Mouse (Mus musculus) ES-E14 (cell line): ENCODE measurements at regions not wholly inside any gene's neighbourhood (a gene's known extent, or its start where the extent isn't known, plus 50 kb on each side); places are given as distances from the start of the nearest gene placed in this dataset.

Experiments used
- DNase-seq: peaks from one replicate; pipeline ENCODE4 v3.0.0-alpha.2; 2013; ENCODE audit warnings: low read depth, low spot score
- H3K27ac ChIP-seq: 2 replicates; pipeline ENCODE4 v1.5.1; 2012; ENCODE audit warnings: low read depth, mild to moderate bottlenecking, low read length, moderate library complexity, mixed read lengths; ENCODE audit not compliant: poor library complexity, insufficient read depth, severe bottlenecking
- H3K36me3 ChIP-seq: 2 replicates; pipeline ENCODE4 v1.6.1; 2012; ENCODE audit warnings: mild to moderate bottlenecking, low read length, moderate library complexity, mixed read lengths; ENCODE audit not compliant: control insufficient read depth, poor library complexity, insufficient read depth, severe bottlenecking
- H3K4me1 ChIP-seq, 2 experiments: fragments of 150-350 bp in 1 of 2; sonication (generic) in 1 of 2; 2 replicates each; pipeline ENCODE4 v1.6.1; 2012; ENCODE audit warnings: low read length in 2 of 2, mild to moderate bottlenecking in 1 of 2, mixed read lengths in 1 of 2; ENCODE audit not compliant: control insufficient read depth in 2 of 2, insufficient read depth in 2 of 2, poor library complexity in 1 of 2
- H3K4me3 ChIP-seq, 2 experiments: fragments of 150-350 bp in 1 of 2; sonication (generic) in 1 of 2; 2 replicates each; pipeline ENCODE4 v1.5.1; 2012; ENCODE audit warnings: low read length in 2 of 2, low read depth in 1 of 2, mild to moderate bottlenecking in 1 of 2, mixed read lengths in 1 of 2; ENCODE audit not compliant: insufficient read depth in 1 of 2, poor library complexity in 1 of 2, severe bottlenecking in 1 of 2
- H3K9ac ChIP-seq: 2 replicates; pipeline ENCODE4 v1.6.1; 2012; ENCODE audit warnings: low read depth, mild to moderate bottlenecking, low read length, mixed read lengths; ENCODE audit not compliant: poor library complexity, insufficient read depth, severe bottlenecking
- H3K9me3 ChIP-seq: fragments of 150-350 bp; sonication (generic); 2 replicates; pipeline ENCODE4 v1.6.1; 2012; ENCODE audit warnings: low read depth, mild to moderate bottlenecking, low read length; ENCODE audit not compliant: control insufficient read depth, insufficient read depth
- CHD2 ChIP-seq: IDR thresholded peaks from 2 replicates; pipeline ENCODE4 v1.6.1; 2014; ENCODE audit warnings: mild to moderate bottlenecking, low read depth, low read length, inconsistent platforms
- HCFC1 ChIP-seq: IDR thresholded peaks from 2 replicates; pipeline ENCODE4 v1.6.1; 2012; ENCODE audit warnings: low read length, inconsistent platforms, borderline replicate concordance; ENCODE audit not compliant: insufficient read depth
- MAFK ChIP-seq: IDR thresholded peaks from 2 replicates; pipeline ENCODE4 v1.6.1; 2014; ENCODE audit warnings: mild to moderate bottlenecking, low read depth, low read length, inconsistent platforms; ENCODE audit not compliant: insufficient read depth
- ZC3H11A ChIP-seq: IDR thresholded peaks from 2 replicates; pipeline ENCODE4 v1.6.1; 2012; ENCODE audit warnings: low read depth, mild to moderate bottlenecking, inconsistent platforms, low read length, borderline replicate concordance
- ZNF384 ChIP-seq: IDR thresholded peaks from 2 replicates; pipeline ENCODE4 v1.6.1; 2012; ENCODE audit warnings: low read depth, low read length, inconsistent platforms
- in situ Hi-C, 2 experiments: fragments of 600-800 bp; cut with MboI; formaldehyde crosslinking; loops; one replicate each; pipeline ENCODE4 v1.15.1; 2025; ENCODE audit warnings: low sequenced_read_pairs in 2 of 2, inconsistent platforms in 1 of 2; ENCODE audit not compliant: unreplicated experiment in 2 of 2

DNA sequence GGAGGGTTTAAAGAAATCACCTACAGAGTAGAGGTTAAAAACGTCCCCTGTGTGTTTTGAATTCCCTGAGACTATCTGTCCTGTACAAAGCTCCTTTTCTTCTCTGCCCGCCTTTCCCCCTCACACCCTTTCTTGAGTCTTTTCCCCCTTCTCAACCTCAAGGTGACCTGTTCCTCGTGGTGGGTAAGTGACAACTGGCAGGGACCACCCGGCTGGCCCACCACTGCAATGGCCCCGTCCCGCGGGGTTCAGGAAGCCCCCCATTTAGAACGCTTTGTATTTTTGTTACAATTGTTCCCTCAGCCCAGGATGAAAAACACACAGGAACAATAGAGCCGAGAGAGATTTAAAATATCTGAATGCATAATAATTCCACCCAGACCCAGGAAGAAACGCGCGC, 272.9 kb upstream of the Sox2 start:
- Histone ChIP-seq H3K27ac (no peak overlapping the region), H3K36me3 (no peaks in the 10 kb centered on the region), H3K9me3 (no peaks in the 10 kb centered on the region), H3K9ac (no peak overlapping the region), H3K4me3 (no peak overlapping the region), H3K4me1 (no peaks in the 10 kb centered on the region)
- no peak for DNase-seq
- no peak for TF ChIP-seq ZNF384
- in situ Hi-C loops: no loop called here

DNA sequence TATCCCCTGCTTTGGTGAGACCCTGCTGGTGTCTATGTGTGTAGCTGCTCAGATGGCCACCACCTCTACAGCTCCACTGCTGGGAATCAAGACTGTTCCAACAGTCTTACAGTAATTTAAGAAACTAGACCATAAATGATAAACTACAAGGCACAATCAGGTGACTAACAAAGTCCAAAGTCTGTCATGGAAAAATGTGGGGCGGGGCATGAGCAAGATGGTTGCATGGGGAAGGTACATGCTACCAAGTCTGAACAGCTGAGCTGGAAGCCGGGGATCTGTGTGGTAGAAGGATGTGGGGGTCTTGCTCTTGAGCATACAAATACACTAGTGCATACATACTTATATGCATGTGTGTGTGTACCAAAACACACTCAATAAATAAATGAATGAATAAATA, 278.8 kb upstream of the Sox2 start:
- H3K9ac ChIP-seq: no peak overlapping the region
- in situ Hi-C loops: no loop called here
- no peaks in the 10 kb centered on the region for H3K36me3 ChIP-seq
- no peak for DNase-seq
- no peaks in the 10 kb centered on the region for H3K4me1 ChIP-seq
- H3K4me3 ChIP-seq: no peak overlapping the region
- H3K9me3 ChIP-seq: no peaks in the 10 kb centered on the region
- TF ChIP-seq ZC3H11A: no peak
- no peak for TF ChIP-seq MAFK
- TF ChIP-seq HCFC1: no peak
- H3K27ac ChIP-seq: no peak overlapping the region

DNA sequence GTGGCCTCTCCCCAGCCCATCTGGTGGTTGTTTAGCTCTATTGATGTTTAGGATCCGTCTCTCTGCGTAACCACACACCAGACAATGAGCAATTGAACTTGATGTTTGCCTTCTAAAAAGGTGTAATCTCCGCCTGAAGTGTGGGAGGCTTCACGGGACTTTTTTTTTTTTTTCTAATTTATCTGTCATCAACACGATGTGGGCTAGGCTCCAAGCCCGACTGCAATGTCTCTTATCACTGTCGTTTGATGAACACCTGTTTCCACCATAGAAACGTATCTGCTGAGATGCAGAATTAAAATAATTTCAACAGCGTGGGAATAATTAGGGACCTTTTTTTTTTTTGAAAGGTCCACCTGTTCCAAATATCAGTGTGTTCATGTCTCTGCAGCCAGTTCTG, 257.0 kb upstream of the Dnajc19 start:
- in situ Hi-C loops: no loop called here
- no peaks in the 10 kb centered on the region for H3K4me1 ChIP-seq
- no peaks in the 10 kb centered on the region for H3K36me3 ChIP-seq
- TF ChIP-seq HCFC1: no peak
- TF ChIP-seq MAFK: no peak
- no peak for TF ChIP-seq ZC3H11A
- TF ChIP-seq ZNF384: peak; percentile 78
- no peak overlapping the region for H3K9ac ChIP-seq
- H3K27ac ChIP-seq: no peak overlapping the region
- no peaks in the 10 kb centered on the region for H3K9me3 ChIP-seq
- no peak overlapping the region for H3K4me3 ChIP-seq
- no peak for DNase-seq

DNA sequence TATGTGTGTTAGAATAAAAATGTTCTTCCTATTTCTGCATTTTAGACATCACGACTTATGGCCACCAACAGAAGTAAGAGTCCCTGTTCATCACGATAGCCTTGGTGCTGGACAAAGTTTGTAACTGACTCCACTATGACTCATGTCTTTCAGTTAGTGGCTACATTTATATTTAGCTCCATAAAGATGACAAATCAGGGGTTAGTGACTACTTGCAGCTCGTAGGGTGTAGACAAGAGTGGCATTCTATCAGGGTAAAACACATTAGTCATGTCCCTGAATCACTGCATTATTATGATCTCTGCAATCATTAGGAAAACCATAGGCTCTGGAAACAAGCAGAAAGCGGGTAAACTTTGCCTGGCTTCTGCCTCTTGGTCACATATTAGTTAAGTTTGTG, 252.4 kb upstream of the Dnajc19 start:
- TF ChIP-seq CHD2 (no peak), MAFK (no peak), ZNF384 (no peak), HCFC1 (no peak), ZC3H11A (no peak)
- in situ Hi-C loops: no loop called here
- Histone ChIP-seq H3K4me1 (no peaks in the 10 kb centered on the region), H3K9ac (no peak overlapping the region), H3K9me3 (no peaks in the 10 kb centered on the region), H3K27ac (no peak overlapping the region), H3K36me3 (no peaks in the 10 kb centered on the region), H3K4me3 (no peak overlapping the region)
- DNase-seq: no peak

DNA sequence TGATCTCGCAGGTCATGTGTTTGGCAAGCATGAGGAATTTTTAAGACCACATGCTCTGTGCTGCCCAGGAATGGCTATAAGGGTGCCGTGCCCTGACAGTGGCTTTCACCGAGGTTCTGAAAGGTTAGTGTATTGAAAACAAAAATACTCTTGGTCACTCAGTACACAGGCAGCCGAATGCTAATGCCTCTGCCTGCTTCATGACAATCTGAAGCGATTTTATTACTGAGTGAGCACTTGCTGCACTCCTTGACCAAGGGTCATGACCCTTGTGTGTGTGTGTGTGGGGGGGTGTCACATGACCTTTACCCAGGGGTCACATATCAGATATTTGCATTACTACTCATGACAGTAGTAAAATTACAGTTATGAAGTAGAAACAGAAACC, 250.8 kb upstream of the Dnajc19 start:
- no peaks in the 10 kb centered on the region for H3K36me3 ChIP-seq
- in situ Hi-C loops: no loop called here
- H3K27ac ChIP-seq: no peak overlapping the region
- H3K9me3 ChIP-seq: no peaks in the 10 kb centered on the region
- no peaks in the 10 kb centered on the region for H3K4me1 ChIP-seq
- TF ChIP-seq HCFC1 (no peak), ZNF384 (no peak), CHD2 (no peak), ZC3H11A (no peak), MAFK (no peak)
- no peak for DNase-seq
- no peak overlapping the region for H3K4me3 ChIP-seq
- H3K9ac ChIP-seq: no peak overlapping the region
